Mouse (Mus musculus) heart, embryonic 12.5 days (tissue): Measurements from ENCODE around the gene Trim2. TPM values are rescaled to one million over a fixed set of nuclear protein-coding genes. Genes with fewer than 3 reads are reported as not detected.

ENCODE experiments used
- polyA plus RNA-seq: library from polyadenylated mRNA; unstranded; fragments of >200 nt; fragmentation: Nextera tagmentation; extraction: Ambion mirVana; gene quantifications from 2 replicates; pipeline ENCODE4 v1.2.1, GENCODE M21; 2016

Trim2 gene
- polyA plus RNA-seq, 1 experiment from 2014 or later, result 9.0 TPM

Other genes with a start within 250 kb of the Trim2 start
- 11.4 and 11.9 TPM in 2 replicates for gene Mnd1, start 151.1 kb downstream of the Trim2 start, polyA plus RNA-seq
- 0.18 TPM in 1 of 2 replicates, not detected in the other for gene Gm6525, start 132.8 kb downstream of the Trim2 start, polyA plus RNA-seq
- 4.4 TPM in 2 replicates for gene Fhdc1, start 173.6 kb upstream of the Trim2 start, polyA plus RNA-seq